Mouse (Mus musculus): Measurements from ENCODE around the gene Gatad2a. TPM values are rescaled to one million over a fixed set of nuclear protein-coding genes. Genes with fewer than 3 reads are reported as not detected.

The Gatad2a gene
- polyA plus RNA-seq, 1 experiment from 2014 or later = 44.3 TPM

- Histone ChIP-seq H3K36me3 (no peaks in the 10 kb centered on the region), H3K27ac (replicated peaks) (no peak overlapping the region), H3K4me2 (replicated peaks) (no peak overlapping the region), H3K27me3 (no peaks in the 10 kb centered on the region), H3K4me1 (no peaks in the 10 kb centered on the region), H3K4me3 (no peak overlapping the region), H3K9ac (replicated peaks) (no peak overlapping the region), H3K9me3 (no peaks in the 10 kb centered on the region)
- 96% methylated on average over 2 of the region's 2 CpGs for WGBS
- ATAC-seq (ENCODE audit: low FRiP score, low read depth) = no peak
Observed at GRCm38 (mm10) chr8:69984876-69985553, 11.2 kb downstream of the Gatad2a start.

GRCm38 (mm10) chr8:69978456-69978855 is 17.7 kb downstream of the Gatad2a start:
- H3K4me3 ChIP-seq = no peak overlapping the region
- no peak overlapping the region for H3K9ac ChIP-seq (replicated peaks)
- WGBS = 93% methylated on average over 4 of the region's 4 CpGs
- no peak overlapping the region for H3K4me2 ChIP-seq (replicated peaks)
- 0 out of 2 replicates have a peak, but pooled peaks cover 3% of the 10 kb centered on the region for H3K27me3 ChIP-seq
- no peak for ATAC-seq (ENCODE audit: low FRiP score, low read depth)
- no peak overlapping the region for H3K27ac ChIP-seq (replicated peaks)
- peaks cover 6% of the 10 kb centered on the region for H3K4me1 ChIP-seq
- no peaks in the 10 kb centered on the region for H3K9me3 ChIP-seq
- H3K36me3 ChIP-seq = no peaks in the 10 kb centered on the region

GRCm38 (mm10) chr8:69974806-69975205 is 21.4 kb downstream of the Gatad2a start:
- H3K9ac ChIP-seq (replicated peaks) = peak overlapping the region; percentile 80
- WGBS = 33% methylated on average over 5 of the region's 5 CpGs
- no peak for ATAC-seq (ENCODE audit: low FRiP score, low read depth)
- H3K27ac ChIP-seq (replicated peaks) = peak overlapping the region; percentile 80
- H3K4me1 ChIP-seq = peaks cover 34% of the 10 kb centered on the region
- peak overlapping the region; percentile 78 for H3K4me2 ChIP-seq (replicated peaks)
- H3K27me3 ChIP-seq = 0 out of 2 replicates have a peak, but pooled peaks cover 3% of the 10 kb centered on the region
- peak overlapping the region; percentile 73 for H3K4me3 ChIP-seq
- no peaks in the 10 kb centered on the region for H3K36me3 ChIP-seq
- no peaks in the 10 kb centered on the region for H3K9me3 ChIP-seq

- no peaks in the 10 kb centered on the region for H3K36me3 ChIP-seq
- peak; percentile 95 for ATAC-seq (ENCODE audit: low FRiP score, low read depth)
- H3K27ac ChIP-seq (replicated peaks) = peak overlapping the region; percentile 80
- H3K4me1 ChIP-seq = peaks cover 34% of the 10 kb centered on the region
- WGBS = 0% methylated on average over 33 of the region's 50 CpGs
- no peaks in the 10 kb centered on the region for H3K9me3 ChIP-seq
- H3K27me3 ChIP-seq = 0 out of 2 replicates have a peak, but pooled peaks cover 3% of the 10 kb centered on the region
- H3K9ac ChIP-seq (replicated peaks) = peak overlapping the region; percentile 80
- peak overlapping the region; percentile 73 for H3K4me3 ChIP-seq
- peak overlapping the region; percentile 78 for H3K4me2 ChIP-seq (replicated peaks)
Observed at GRCm38 (mm10) chr8:69974194-69974614, 22.0 kb downstream of the Gatad2a start.

GRCm38 (mm10) chr8:69973442-69974161 is 22.6 kb downstream of the Gatad2a start:
- peaks cover 34% of the 10 kb centered on the region for H3K4me1 ChIP-seq
- 0 out of 2 replicates have a peak, but pooled peaks cover 3% of the 10 kb centered on the region for H3K27me3 ChIP-seq
- H3K4me2 ChIP-seq (replicated peaks) = peak overlapping the region; percentile 78
- H3K4me3 ChIP-seq = peak overlapping the region; percentile 73
- peak overlapping the region; percentile 80 for H3K9ac ChIP-seq (replicated peaks)
- H3K9me3 ChIP-seq = no peaks in the 10 kb centered on the region
- WGBS = under 1% methylated on average over 34 of the region's 68 CpGs
- no peaks in the 10 kb centered on the region for H3K36me3 ChIP-seq
- peak; percentile 67 for ATAC-seq (ENCODE audit: low FRiP score, low read depth)
- peak overlapping the region; percentile 80 for H3K27ac ChIP-seq (replicated peaks)

GRCm38 (mm10) chr8:69973063-69973441 is 23.1 kb downstream of the Gatad2a start:
- WGBS = 13% methylated on average over 7 of the region's 7 CpGs
- ATAC-seq (ENCODE audit: low FRiP score, low read depth) = no peak
- peak overlapping the region; percentile 80 for H3K27ac ChIP-seq (replicated peaks)

GRCm38 (mm10) chr8:69970880-69971279 is 25.3 kb downstream of the Gatad2a start:
- Histone ChIP-seq H3K4me2 (replicated peaks) (no peak overlapping the region), H3K27me3 (0 out of 2 replicates have a peak, but pooled peaks cover 3% of the 10 kb centered on the region), H3K9me3 (no peaks in the 10 kb centered on the region), H3K36me3 (no peaks in the 10 kb centered on the region), H3K27ac (replicated peaks) (no peak overlapping the region), H3K4me1 (peaks cover 34% of the 10 kb centered on the region), H3K4me3 (no peak overlapping the region), H3K9ac (replicated peaks) (no peak overlapping the region)
- ATAC-seq (ENCODE audit: low FRiP score, low read depth) = no peak
- WGBS = 93% methylated on average over 2 of the region's 2 CpGs

More at GRCm38 (mm10) chr8:69973063-69973441, 23.1 kb downstream of the Gatad2a start:
- no peaks in the 10 kb centered on the region for H3K36me3 ChIP-seq
- 0 out of 2 replicates have a peak, but pooled peaks cover 3% of the 10 kb centered on the region for H3K27me3 ChIP-seq
- peak overlapping the region; percentile 80 for H3K9ac ChIP-seq (replicated peaks)
- peak overlapping the region; percentile 73 for H3K4me3 ChIP-seq
- no peaks in the 10 kb centered on the region for H3K9me3 ChIP-seq
- H3K4me2 ChIP-seq (replicated peaks) = peak overlapping the region; percentile 78
- H3K4me1 ChIP-seq = peaks cover 34% of the 10 kb centered on the region

GRCm38 (mm10) chr8:69967291-69967933 is 28.8 kb downstream of the Gatad2a start:
- ATAC-seq (ENCODE audit: low FRiP score, low read depth) = no peak
- H3K27me3 ChIP-seq = no peaks in the 10 kb centered on the region
- WGBS = 91% methylated on average over 4 of the region's 4 CpGs
- H3K36me3 ChIP-seq = no peaks in the 10 kb centered on the region
- H3K9me3 ChIP-seq = no peaks in the 10 kb centered on the region
- H3K4me3 ChIP-seq = no peak overlapping the region
- H3K4me2 ChIP-seq (replicated peaks) = no peak overlapping the region
- H3K4me1 ChIP-seq = peaks cover 22% of the 10 kb centered on the region
- H3K9ac ChIP-seq (replicated peaks) = no peak overlapping the region
- H3K27ac ChIP-seq (replicated peaks) = no peak overlapping the region

GRCm38 (mm10) chr8:69959241-69959640 is 36.9 kb downstream of the Gatad2a start:
- Histone ChIP-seq H3K27me3 (no peaks in the 10 kb centered on the region), H3K9me3 (no peaks in the 10 kb centered on the region), H3K9ac (replicated peaks) (no peak overlapping the region), H3K4me3 (no peak overlapping the region), H3K4me1 (no peaks in the 10 kb centered on the region), H3K4me2 (replicated peaks) (no peak overlapping the region), H3K27ac (replicated peaks) (no peak overlapping the region), H3K36me3 (0 out of 2 replicates have a peak, but pooled peaks cover 3% of the 10 kb centered on the region)
- no peak for ATAC-seq (ENCODE audit: low FRiP score, low read depth)

- Histone ChIP-seq H3K27ac (replicated peaks) (no peak overlapping the region), H3K4me2 (replicated peaks) (no peak overlapping the region), H3K27me3 (no peaks in the 10 kb centered on the region), H3K9ac (replicated peaks) (no peak overlapping the region), H3K4me3 (no peak overlapping the region), H3K36me3 (0 out of 2 replicates have a peak, but pooled peaks cover 3% of the 10 kb centered on the region), H3K4me1 (no peaks in the 10 kb centered on the region), H3K9me3 (no peaks in the 10 kb centered on the region)
- no peak for ATAC-seq (ENCODE audit: low FRiP score, low read depth)
Observed at GRCm38 (mm10) chr8:69957879-69958278, 38.3 kb downstream of the Gatad2a start.

GRCm38 (mm10) chr8:69957419-69957818 is 38.8 kb downstream of the Gatad2a start:
- no peak overlapping the region for H3K4me2 ChIP-seq (replicated peaks)
- 0 out of 2 replicates have a peak, but pooled peaks cover 3% of the 10 kb centered on the region for H3K36me3 ChIP-seq
- 80% methylated on average over 1 of the region's 1 CpGs for WGBS
- H3K4me3 ChIP-seq = no peak overlapping the region
- no peak for ATAC-seq (ENCODE audit: low FRiP score, low read depth)
- H3K4me1 ChIP-seq = no peaks in the 10 kb centered on the region
- H3K9ac ChIP-seq (replicated peaks) = no peak overlapping the region
- H3K27me3 ChIP-seq = no peaks in the 10 kb centered on the region
- H3K27ac ChIP-seq (replicated peaks) = no peak overlapping the region
- no peaks in the 10 kb centered on the region for H3K9me3 ChIP-seq

- Histone ChIP-seq H3K4me1 (no peaks in the 10 kb centered on the region), H3K4me2 (replicated peaks) (no peak overlapping the region), H3K4me3 (no peak overlapping the region), H3K36me3 (no peaks in the 10 kb centered on the region), H3K9me3 (no peaks in the 10 kb centered on the region), H3K27me3 (no peaks in the 10 kb centered on the region), H3K9ac (replicated peaks) (no peak overlapping the region), H3K27ac (replicated peaks) (no peak overlapping the region)
- 69% methylated on average over 2 of the region's 2 CpGs for WGBS
- ATAC-seq (ENCODE audit: low FRiP score, low read depth) = no peak
Observed at GRCm38 (mm10) chr8:69956651-69957050, 39.5 kb downstream of the Gatad2a start.

Measured in midbrain, embryonic 12.5 days (tissue).